Mouse (Mus musculus) heart, postnatal 0 days (tissue): ENCODE measurements around the gene Snx30.

ENCODE experiments used
- CTCF ChIP-seq: IDR thresholded peaks from 2 replicates; pipeline ENCODE4 v1.5.1; 2016; ENCODE audit warnings: antibody characterized with exemption, control low read depth, low read depth
- EP300 ChIP-seq: IDR thresholded peaks from 2 replicates; pipeline ENCODE4 v1.6.1; 2016; ENCODE audit warnings: antibody characterized with exemption, low read depth

DNA sequence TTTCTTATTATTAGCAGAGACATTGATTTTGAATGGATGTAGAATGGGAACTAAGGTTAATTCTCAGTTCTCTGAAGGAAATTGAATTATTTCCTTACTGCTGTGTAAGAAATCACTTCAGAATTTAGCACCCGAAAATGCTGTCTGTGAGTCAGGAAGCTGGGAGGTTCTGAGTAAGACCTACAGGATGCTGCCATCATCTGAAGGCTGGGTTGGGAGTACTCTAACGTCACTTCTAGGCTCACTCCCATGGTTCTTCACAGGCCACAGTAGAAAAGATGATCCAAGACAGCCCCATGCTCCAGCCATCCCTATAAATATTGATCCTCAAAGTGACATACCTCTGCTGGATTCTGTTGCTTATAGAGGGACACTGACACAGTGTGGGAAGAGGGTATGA, 1.9 kb downstream of the Snx30 start:
- TF ChIP-seq CTCF, result no peak
- TF ChIP-seq EP300, result no peak
